Mouse (Mus musculus) embryonic facial prominence, embryonic 14.5 days (tissue): ENCODE measurements at regions not wholly inside any gene's neighbourhood (a gene's known extent, or its start where the extent isn't known, plus 50 kb on each side); places are given as distances from the start of the nearest gene placed in this dataset.

Source experiments
- ATAC-seq: fragments of 200-750 bp; cut with Nextera tagmentation; 2 replicates; pipeline ENCODE4 v1.8.0; 2017; ENCODE audit warnings: low read depth, moderate number of reproducible peaks, moderate TSS enrichment
- DNase-seq: peaks from one replicate; pipeline ENCODE4 v3.0.0-alpha.2; 2015; ENCODE audit warnings: low spot score
- H3K27ac ChIP-seq: fragments of 300-500 bp; sonication (generic); replicated peaks from 2 replicates; pipeline ENCODE4 v1.5.1; 2014; ENCODE audit warnings: low read depth, mild to moderate bottlenecking, low read length, moderate library complexity
- H3K27me3 ChIP-seq: fragments of 300-500 bp; sonication (generic); replicated peaks from 2 replicates; pipeline ENCODE4 v1.6.1; 2014; ENCODE audit warnings: low read length; ENCODE audit not compliant: control insufficient read depth, insufficient read depth
- H3K36me3 ChIP-seq: fragments of 300-500 bp; sonication (generic); 2 replicates; pipeline ENCODE4 v1.6.1; 2014; ENCODE audit warnings: low read length, mixed read lengths; ENCODE audit not compliant: control insufficient read depth, insufficient read depth
- H3K4me1 ChIP-seq: fragments of 300-500 bp; sonication (generic); 2 replicates; pipeline ENCODE4 v1.6.1; 2014; ENCODE audit warnings: antibody characterized with exemption, low read length; ENCODE audit not compliant: control insufficient read depth, insufficient read depth
- H3K4me2 ChIP-seq: fragments of 300-500 bp; sonication (generic); 2 replicates; pipeline ENCODE4 v1.6.1; 2014; ENCODE audit warnings: low read depth, mild to moderate bottlenecking, low read length, moderate library complexity, mixed read lengths
- H3K4me3 ChIP-seq: fragments of 300-500 bp; sonication (generic); 2 replicates; pipeline ENCODE4 v1.5.1; 2014; ENCODE audit warnings: low read depth, mild to moderate bottlenecking, low read length
- H3K9ac ChIP-seq: fragments of 300-500 bp; sonication (generic); 2 replicates; pipeline ENCODE4 v1.6.1; 2014; ENCODE audit warnings: low read depth, mild to moderate bottlenecking, low read length, moderate library complexity, mixed read lengths
- H3K9me3 ChIP-seq: fragments of 300-500 bp; sonication (generic); 2 replicates; pipeline ENCODE4 v1.6.1; 2016; ENCODE audit warnings: low read length; ENCODE audit not compliant: control insufficient read depth
- WGBS: fragments of 180-500 bp; shearing (Covaris S2); extraction: QIAGEN DNeasy Blood & Tissue Kit; methylation state at CpG from one replicate; pipeline ENCODE4 v1.1.7; 2014; 5-methylcytosine and 5-hydroxymethylcytosine counted together

GRCm38 (mm10) chr1:126925150-126926035 is 94.8 kb upstream of the Nckap5 start:
- H3K27me3 ChIP-seq: no peaks in the 10 kb centered on the region
- H3K27ac ChIP-seq: 0 out of 2 replicates have a peak overlapping the region, but pooled peaks have one; percentile 10
- 43% methylated on average over 12 of the region's 12 CpGs for WGBS
- ATAC-seq (peak; percentile 80), DNase-seq (peak; percentile 91)
- H3K4me3 ChIP-seq: no peak overlapping the region
- no peak overlapping the region for H3K4me2 ChIP-seq
- H3K9ac ChIP-seq: no peak overlapping the region
- peaks cover 12% of the 10 kb centered on the region for H3K4me1 ChIP-seq
- no peaks in the 10 kb centered on the region for H3K9me3 ChIP-seq
- H3K36me3 ChIP-seq: no peaks in the 10 kb centered on the region

- Histone ChIP-seq H3K4me3 (no peak overlapping the region), H3K4me2 (no peak overlapping the region), H3K9me3 (no peaks in the 10 kb centered on the region), H3K27me3 (no peaks in the 10 kb centered on the region), H3K36me3 (no peaks in the 10 kb centered on the region), H3K9ac (no peak overlapping the region), H3K27ac (no peak overlapping the region), H3K4me1 (peaks cover 12% of the 10 kb centered on the region)
- ATAC-seq (no peak), DNase-seq (no peak)
- WGBS: 85% methylated on average over 4 of the region's 4 CpGs
These were observed 93.4 kb upstream of the Nckap5 start for GRCm38 (mm10) chr1:126923981-126924380.

- Histone ChIP-seq H3K4me3 (no peak overlapping the region), H3K27me3 (no peaks in the 10 kb centered on the region), H3K27ac (no peak overlapping the region), H3K36me3 (no peaks in the 10 kb centered on the region), H3K4me1 (peaks cover 12% of the 10 kb centered on the region), H3K9ac (no peak overlapping the region), H3K4me2 (no peak overlapping the region), H3K9me3 (no peaks in the 10 kb centered on the region)
- no peak for ATAC-seq
- DNase-seq: no peak
- WGBS: 89% methylated on average over 4 of the region's 4 CpGs
These were observed 91.6 kb upstream of the Nckap5 start for GRCm38 (mm10) chr1:126922231-126922630.

GRCm38 (mm10) chr1:126918876-126919275 is 88.3 kb upstream of the Nckap5 start:
- Histone ChIP-seq H3K36me3 (no peaks in the 10 kb centered on the region), H3K9ac (no peak overlapping the region)
- WGBS: 83% methylated on average over 1 of the region's 1 CpGs

GRCm38 (mm10) chr1:126917872-126918271 is 87.3 kb upstream of the Nckap5 start:
- DNase-seq (peak; percentile 53), ATAC-seq (no peak)

More at GRCm38 (mm10) chr1:126918876-126919275, 88.3 kb upstream of the Nckap5 start:
- Histone ChIP-seq H3K4me1 (no peaks in the 10 kb centered on the region), H3K9me3 (no peaks in the 10 kb centered on the region), H3K27me3 (no peaks in the 10 kb centered on the region), H3K27ac (no peak overlapping the region), H3K4me3 (no peak overlapping the region), H3K4me2 (no peak overlapping the region)
- no peak for ATAC-seq
- peak; percentile 47 for DNase-seq

GRCm38 (mm10) chr1:126916369-126916768 is 85.8 kb upstream of the Nckap5 start:
- Histone ChIP-seq H3K4me3 (no peak overlapping the region), H3K4me2 (no peak overlapping the region), H3K36me3 (no peaks in the 10 kb centered on the region), H3K27me3 (no peaks in the 10 kb centered on the region), H3K9ac (no peak overlapping the region), H3K9me3 (no peaks in the 10 kb centered on the region), H3K27ac (no peak overlapping the region), H3K4me1 (no peaks in the 10 kb centered on the region)
- DNase-seq (no peak), ATAC-seq (no peak)
- WGBS: 55% methylated on average over 6 of the region's 6 CpGs

More at GRCm38 (mm10) chr1:126917872-126918271, 87.3 kb upstream of the Nckap5 start:
- Histone ChIP-seq H3K9me3 (no peaks in the 10 kb centered on the region), H3K36me3 (no peaks in the 10 kb centered on the region), H3K27me3 (no peaks in the 10 kb centered on the region), H3K27ac (no peak overlapping the region), H3K4me2 (no peak overlapping the region), H3K4me1 (no peaks in the 10 kb centered on the region), H3K4me3 (no peak overlapping the region), H3K9ac (no peak overlapping the region)
- WGBS: 42% methylated on average over 6 of the region's 6 CpGs

- H3K4me2 ChIP-seq: no peak overlapping the region
- H3K4me3 ChIP-seq: no peak overlapping the region
- no peak overlapping the region for H3K9ac ChIP-seq
- DNase-seq: no peak
- H3K27ac ChIP-seq: no peak overlapping the region
- H3K4me1 ChIP-seq: no peaks in the 10 kb centered on the region
- no peaks in the 10 kb centered on the region for H3K27me3 ChIP-seq
- H3K36me3 ChIP-seq: no peaks in the 10 kb centered on the region
- no peaks in the 10 kb centered on the region for H3K9me3 ChIP-seq
- ATAC-seq: no peak
- WGBS: 67% methylated on average over 12 of the region's 12 CpGs
These were observed 80.9 kb upstream of the Nckap5 start for GRCm38 (mm10) chr1:126911277-126912060.

GRCm38 (mm10) chr1:126907417-126907816 is 76.8 kb upstream of the Nckap5 start:
- Histone ChIP-seq H3K9ac (no peak overlapping the region), H3K27ac (no peak overlapping the region), H3K27me3 (no peaks in the 10 kb centered on the region), H3K9me3 (no peaks in the 10 kb centered on the region), H3K36me3 (no peaks in the 10 kb centered on the region), H3K4me2 (no peak overlapping the region), H3K4me3 (no peak overlapping the region), H3K4me1 (no peaks in the 10 kb centered on the region)
- WGBS: 84% methylated on average over 2 of the region's 2 CpGs
- ATAC-seq: no peak
- DNase-seq: no peak
